Mouse (Mus musculus) megakaryocyte, adult 5-6 weeks (primary cell): Measurements from ENCODE around the gene Tln2. TPM values are rescaled to one million over a fixed set of nuclear protein-coding genes. Genes with fewer than 3 reads are reported as not detected.

Experiments
- ATAC-seq: 2 replicates; pipeline ENCODE4 v1.8.0; 2016; ENCODE audit warnings: mild to moderate bottlenecking, inconsistent platforms; ENCODE audit not compliant: poor library complexity, severe bottlenecking
- total RNA-seq, 2 experiments: library from RNA; stranded (forward) in 1 of 2; stranded (reverse) in 1 of 2; fragments of 153-499, 151-499 nt in 1 of 2; fragments of 221-1000, 200-1000 nt in 1 of 2; gene quantifications; 2 replicates each; pipeline versions ENCODE4 v1.2.3 to v1.2.4; 2015 to 2017

The Tln2 gene
- total RNA-seq, 2 experiments from 2014 or later, result 0.40 to 1.0 TPM

DNA sequence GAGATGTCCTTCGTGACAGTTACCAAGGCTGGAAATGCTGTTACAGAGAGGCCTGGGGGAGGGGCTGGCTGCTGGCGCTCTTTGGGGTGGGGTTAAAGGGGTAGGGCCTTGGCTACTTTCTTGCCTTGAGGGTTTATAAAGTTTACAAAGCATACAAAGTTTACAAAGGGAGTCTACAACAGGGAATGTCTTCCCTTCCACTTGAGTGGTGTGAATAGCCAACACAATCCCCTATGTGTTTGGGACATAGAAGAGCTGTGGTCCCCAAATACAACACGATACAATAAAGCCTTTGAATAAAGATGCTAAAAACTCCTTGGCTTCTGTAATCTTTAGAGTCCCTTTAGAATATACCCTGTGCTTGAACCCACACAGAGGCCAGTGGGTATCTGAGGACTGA lies 389.5 kb downstream of the Tln2 start:
- ATAC-seq, result no peak

Other genes with a start within 250 kb of the Tln2 start
- gene C2cd4b, start 199.7 kb upstream of the Tln2 start, total RNA-seq (2015), result not detected in 2 replicates
- gene C2cd4b, start 199.7 kb upstream of the Tln2 start, total RNA-seq (2017), result not detected in 2 replicates